In genomic region chr11:89206788-89207187, GRCm38 (mm10) we compare ENCODE assay signal across 31 mouse cellular contexts.
A peak's percentile ranks its signal among the peaks of the same experiment; 100 is the strongest.
DNase-seq lines count a peak whose midpoint lies in the region; ATAC-seq and TF ChIP-seq lines count a peak whose summit lies in the region.
"Had no signal": no experiment of that assay in that cellular context is flagged by ENCODE, and none has a peak within 500 bp of the region (broad histone marks: within the 10 kb centered on the region; RNA-seq: fewer than 3 reads in every experiment).

No protein-coding gene starts in this region.

- H3K4me2 ChIP-seq in embryonic facial prominence, embryonic 11.5 days (ENCODE audit: low read depth, low read length), result no peak overlapping the region
- H3K4me2 ChIP-seq: forebrain, embryonic 15.5 days; heart, embryonic 13.5 days; hindbrain, embryonic 14.5 days; limb, embryonic 15.5 days; liver, embryonic 13.5 days; midbrain, embryonic 15.5 days had no signal

- WGBS in embryonic facial prominence, embryonic 11.5 days, result 42% methylated on average over 3 of the region's 3 CpGs
- WGBS in embryonic facial prominence, embryonic 10.5 days, result 43% methylated on average over 3 of the region's 3 CpGs

- no peak overlapping the region for H3K27ac ChIP-seq in embryonic facial prominence, embryonic 11.5 days (replicated peaks; ENCODE audit: low read depth, low read length)
- H3K27ac ChIP-seq in embryonic facial prominence, embryonic 10.5 days (replicated peaks), result no peak overlapping the region
- H3K27ac ChIP-seq: forebrain, embryonic 10.5 days; forebrain, embryonic 15.5 days; gastrocnemius, adult 2 months; heart, adult 2 months; heart, embryonic 13.5 days; hindbrain, embryonic 14.5 days; layer of hippocampus, adult 2 months; left cerebral cortex, adult 2 months; limb, embryonic 15.5 days; liver, embryonic 13.5 days; midbrain, embryonic 10.5 days; midbrain, embryonic 15.5 days; stomach, postnatal 0 days had no signal

- in situ Hi-C loops in Patski (cut with MboI; ENCODE audit: low pct_unique_long_range_greater_than_20kb), result no loop called here

- H3K27me3 ChIP-seq in embryonic facial prominence, embryonic 11.5 days (ENCODE audit: control insufficient read depth, insufficient read depth, low read length), result no peaks in the 10 kb centered on the region
- H3K27me3 ChIP-seq in embryonic facial prominence, embryonic 10.5 days (replicated peaks; ENCODE audit: low read depth, poor library complexity, severe bottlenecking), result 0 out of 2 replicates have a peak, but pooled peaks cover 18% of the 10 kb centered on the region
- H3K27me3 ChIP-seq in Patski, result no peaks in the 10 kb centered on the region
- H3K27me3 ChIP-seq: forebrain, embryonic 15.5 days; heart, embryonic 13.5 days; limb, embryonic 15.5 days; liver, embryonic 13.5 days; midbrain, embryonic 15.5 days had no signal

- POLR2A ChIA-PET in Patski (lab: Charles Lee), result no interaction called here

- CTCF ChIA-PET in Patski (lab: Charles Lee), result interaction anchor here (0.6 to 1.3 kb wide), 3 partner anchors 19 to 110 kb away, joined by 3 read pairs; no protein-coding TSS in a partner anchor

- H3K9me3 ChIP-seq in embryonic facial prominence, embryonic 11.5 days (replicated peaks; ENCODE audit: control insufficient read depth, low read length), result no peaks in the 10 kb centered on the region
- H3K9me3 ChIP-seq in embryonic facial prominence, embryonic 10.5 days, result no peaks in the 10 kb centered on the region
- H3K9me3 ChIP-seq: forebrain, embryonic 10.5 days; forebrain, embryonic 15.5 days; heart, embryonic 13.5 days; limb, embryonic 15.5 days; liver, embryonic 13.5 days; midbrain, embryonic 10.5 days; midbrain, embryonic 15.5 days had no signal

- TF ChIP-seq CTCF in Patski (IDR thresholded peaks at IDR 0.05), result no peak

- ATAC-seq in embryonic facial prominence, embryonic 11.5 days (replicated peaks; ENCODE audit: insufficient number of reproducible peaks, low FRiP score, low TSS enrichment, low read depth), result no peak
- ATAC-seq in Patski, result peak; percentile 89
- ATAC-seq: forebrain, embryonic 15.5 days; intestine, postnatal 0 days; lung, postnatal 0 days; midbrain, embryonic 15.5 days had no signal

- H3K36me3 ChIP-seq in embryonic facial prominence, embryonic 11.5 days (replicated peaks; ENCODE audit: control insufficient read depth, insufficient read depth, low read depth, low read length), result no peaks in the 10 kb centered on the region
- H3K36me3 ChIP-seq in embryonic facial prominence, embryonic 10.5 days (replicated peaks), result no peaks in the 10 kb centered on the region
- H3K36me3 ChIP-seq: forebrain, embryonic 10.5 days; forebrain, embryonic 15.5 days; heart, embryonic 13.5 days; limb, embryonic 15.5 days; liver, embryonic 13.5 days; midbrain, embryonic 10.5 days; midbrain, embryonic 15.5 days had no signal

- no peaks in the 10 kb centered on the region for H3K4me1 ChIP-seq in embryonic facial prominence, embryonic 11.5 days (ENCODE audit: control insufficient read depth, insufficient read depth, low read length)
- H3K4me1 ChIP-seq in embryonic facial prominence, embryonic 10.5 days, result peaks cover 24% of the 10 kb centered on the region
- H3K4me1 ChIP-seq: liver, embryonic 13.5 days had no signal

- no peak overlapping the region for H3K4me3 ChIP-seq in embryonic facial prominence, embryonic 11.5 days (ENCODE audit: low read depth, low read length)
- H3K4me3 ChIP-seq in embryonic facial prominence, embryonic 10.5 days, result no peak overlapping the region
- H3K4me3 ChIP-seq: forebrain, embryonic 10.5 days; forebrain, embryonic 15.5 days; gastrocnemius, adult 2 months; heart, adult 2 months; heart, embryonic 13.5 days; layer of hippocampus, adult 2 months; left cerebral cortex, adult 2 months; limb, embryonic 15.5 days; liver, embryonic 13.5 days; midbrain, embryonic 10.5 days; midbrain, embryonic 15.5 days had no signal

- DNase-seq in embryonic facial prominence, embryonic 11.5 days (ENCODE audit: low spot score), result peak; percentile 19
- DNase-seq in embryonic facial prominence, embryonic 10.5 days (ENCODE audit: low spot score), result no peak
- DNase-seq in kidney, adult 9 months, result peak; percentile 38
- no peak for DNase-seq in kidney, postnatal 10 days
- DNase-seq in Patski (ENCODE audit: low read depth, low spot score), result peak; percentile 97
- DNase-seq in cerebellum, postnatal 36 days, result no peak
- DNase-seq in left cerebral cortex, adult 8-10 months (ENCODE audit: low spot score in 2 of 2), result no peak
- DNase-seq: adrenal gland, postnatal 10 days; cerebellum, adult 11-12 months; cerebellum, adult 9-11 months; gastrocnemius, adult 2 months; gastrocnemius, postnatal 36 days; heart, adult 2 months; heart, postnatal 10 days; liver, embryonic 13.5 days; lung, adult 18-20 months; spleen, adult 18-20 months; thymus, adult 18-20 months; thymus, postnatal 25 days had no signal

- no peak overlapping the region for H3K9ac ChIP-seq in embryonic facial prominence, embryonic 11.5 days (replicated peaks; ENCODE audit: low read length)
- H3K9ac ChIP-seq: forebrain, embryonic 15.5 days; heart, embryonic 13.5 days; hindbrain, embryonic 14.5 days; limb, embryonic 15.5 days; liver, embryonic 13.5 days; midbrain, embryonic 15.5 days had no signal

Comparison
In these comparisons a context has a peak if more than half of its experiments do, and no peak if none do; other contexts are left out.
1. DNase-seq: peak in embryonic facial prominence, embryonic 11.5 days (single experiment), kidney, adult 9 months (single experiment) and Patski (single experiment); none in embryonic facial prominence, embryonic 10.5 days (single experiment), kidney, postnatal 10 days (single experiment), cerebellum, postnatal 36 days (0 of 2) and left cerebral cortex, adult 8-10 months (0 of 2).